Mouse (Mus musculus) G1E (cell line): ENCODE data around the gene Pde8a. TPM values are rescaled to one million over a fixed set of nuclear protein-coding genes. Genes with fewer than 3 reads are reported as not detected.

Experiments used
- ATAC-seq: 2 replicates; pipeline ENCODE4 v1.8.0; 2016; ENCODE audit warnings: mild to moderate bottlenecking; ENCODE audit not compliant: insufficient number of reproducible peaks, poor library complexity, low FRiP score, severe bottlenecking; ENCODE audit errors: extremely low read depth
- DNase-seq: peaks from one replicate; pipeline ENCODE4 v3.0.0; 2012; ENCODE audit warnings: low spot score
- H3K27me3 ChIP-seq: 2 replicates; pipeline ENCODE4 v1.6.1; 2012; ENCODE audit warnings: mild to moderate bottlenecking, low read length, inconsistent platforms; ENCODE audit not compliant: insufficient read depth
- H3K36me3 ChIP-seq: replicated peaks from 2 replicates; pipeline ENCODE3; 2012; ENCODE audit warnings: mild to moderate bottlenecking, inconsistent platforms
- H3K4me1 ChIP-seq: 2 replicates; pipeline ENCODE4 v1.6.1; 2012; ENCODE audit warnings: low read depth, low read length, inconsistent platforms, mixed read lengths; ENCODE audit not compliant: insufficient read depth
- H3K4me3 ChIP-seq: 2 replicates; pipeline ENCODE4 v1.5.1; 2012; ENCODE audit warnings: low read depth, mild to moderate bottlenecking, inconsistent platforms, low read length, moderate library complexity, mixed read lengths
- H3K9me3 ChIP-seq: replicated peaks from 2 replicates; pipeline ENCODE4 v1.6.1; 2012; ENCODE audit warnings: inconsistent platforms
- CTCF ChIP-seq: IDR thresholded peaks from 2 replicates; pipeline ENCODE4 v1.5.1; 2012; ENCODE audit warnings: low read depth, low read length, inconsistent platforms, mixed read lengths
- GATA1 ChIP-seq: IDR thresholded peaks from 2 replicates; pipeline ENCODE4 v1.6.1; 2012; ENCODE audit warnings: borderline replicate concordance, low read length, inconsistent platforms, mixed read lengths
- GATA2 ChIP-seq: IDR thresholded peaks from 2 replicates; pipeline ENCODE4 v1.6.1; 2012; ENCODE audit warnings: low read depth, low read length, inconsistent platforms, borderline replicate concordance
- POLR2AphosphoS5 ChIP-seq: IDR thresholded peaks from 2 replicates; pipeline ENCODE4 v1.6.1; 2012; ENCODE audit warnings: low read depth, low read length, inconsistent platforms; ENCODE audit not compliant: insufficient replicate concordance
- TAL1 ChIP-seq: conservative IDR thresholded peaks from 2 replicates; pipeline ENCODE4 v1.6.1; 2012; ENCODE audit warnings: low read depth, low read length, inconsistent platforms, mixed read lengths
- polyA plus RNA-seq: library from polyadenylated mRNA; stranded (reverse); fragments of >175 nt; gene quantifications from 2 replicates; pipeline ENCODE4 v1.2.3, GENCODE M21; 2012
- total RNA-seq, 2 experiments: library from RNA; stranded (forward) in 1 of 2; stranded (reverse) in 1 of 2; fragments of 200-1000 nt in 1 of 2; fragments of >200 nt in 1 of 2; fragmentation: Nextera tagmentation in 1 of 2; gene quantifications; 2 replicates each; pipeline ENCODE4 v1.2.3; 2014 to 2017

Pde8a gene
- total and polyA plus RNA-seq, 3 experiments = 0.05 TPM; not detected in 2

DNA sequence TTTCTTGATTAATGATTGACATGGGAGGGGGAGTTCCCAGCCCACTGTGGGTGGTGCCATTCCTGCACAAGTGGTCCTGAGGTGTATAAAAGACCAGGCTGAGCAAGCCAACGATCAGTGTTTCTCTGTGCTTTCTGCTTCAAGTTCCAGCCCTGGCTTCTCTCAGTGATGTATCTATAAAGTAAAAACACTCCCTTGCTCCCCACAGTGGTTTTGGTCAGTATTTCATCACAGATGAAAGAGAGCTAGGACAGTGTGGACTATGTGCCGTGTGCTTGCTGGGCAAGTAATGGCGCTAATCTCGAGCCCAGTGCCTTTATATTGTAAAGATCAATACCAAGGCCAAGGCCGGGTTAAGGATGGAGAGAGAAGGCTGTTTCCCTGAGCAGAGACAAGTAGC is 108.4 kb downstream of the Pde8a start:
- H3K36me3 ChIP-seq = peaks cover under 1% of the 10 kb centered on the region
- no peak for ATAC-seq

DNA sequence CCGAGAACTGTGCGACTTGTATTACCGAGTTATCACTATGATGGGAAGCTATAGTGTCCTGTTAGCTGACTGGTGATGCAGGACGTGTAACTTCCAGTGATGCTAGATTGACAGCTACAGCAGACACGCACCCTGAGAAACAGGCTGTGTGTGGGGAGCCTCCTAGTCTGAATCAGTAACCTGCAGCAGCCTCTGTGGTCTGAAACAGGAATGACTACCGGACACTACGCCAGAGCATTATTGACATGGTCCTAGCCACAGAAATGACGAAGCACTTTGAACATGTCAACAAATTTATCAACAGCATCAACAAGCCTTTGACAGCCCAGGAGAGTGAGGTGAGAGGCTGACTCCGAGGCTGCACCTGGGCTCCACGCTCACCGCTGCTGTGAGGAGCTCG is 112.6 kb downstream of the Pde8a start:
- H3K36me3 ChIP-seq = peaks cover 28% of the 10 kb centered on the region
- no peaks in the 10 kb centered on the region for H3K9me3 ChIP-seq

More for the DNA sequence above, 108.4 kb downstream of the Pde8a start:
- no peaks in the 10 kb centered on the region for H3K9me3 ChIP-seq
- peaks cover 13% of the 10 kb centered on the region for H3K27me3 ChIP-seq
- H3K4me1 ChIP-seq = peaks cover 5% of the 10 kb centered on the region; the same call in 1 of the 2 replicates
- TF ChIP-seq GATA2 (no peak), CTCF (no peak), POLR2AphosphoS5 (no peak), TAL1 (no peak)
- H3K4me3 ChIP-seq = no peak overlapping the region
- no peak for DNase-seq

DNA sequence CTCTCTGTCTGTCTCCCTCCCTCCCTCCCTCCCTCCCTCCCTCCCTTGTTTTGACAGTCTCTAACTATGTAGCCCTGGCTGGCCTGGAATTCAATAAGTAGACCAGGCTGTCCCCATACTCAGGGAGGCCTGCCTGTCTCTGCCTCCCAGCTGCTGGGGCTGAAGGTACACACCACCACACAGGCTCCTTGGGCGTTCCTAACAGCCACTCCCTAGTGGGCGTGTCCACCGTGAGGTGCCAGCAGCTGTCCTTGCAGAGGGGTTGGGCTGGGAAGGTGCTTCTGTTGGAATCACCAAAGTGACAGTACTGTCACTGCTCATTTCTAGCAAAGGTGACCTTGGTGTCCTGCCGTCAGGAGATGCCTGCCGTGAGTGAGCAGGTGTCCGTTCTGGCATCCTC is 113.5 kb downstream of the Pde8a start:
- peaks cover 35% of the 10 kb centered on the region for H3K36me3 ChIP-seq
- DNase-seq (no peak), ATAC-seq (no peak)
- H3K4me1 ChIP-seq = peaks cover 11% of the 10 kb centered on the region
- no peaks in the 10 kb centered on the region; the same call in 1 of the 2 replicates for H3K27me3 ChIP-seq
- TF ChIP-seq TAL1 (no peak), GATA2 (no peak), CTCF (no peak), GATA1 (no peak), POLR2AphosphoS5 (no peak)
- H3K4me3 ChIP-seq = no peak overlapping the region
- H3K9me3 ChIP-seq = no peaks in the 10 kb centered on the region

More for the DNA sequence above, 112.6 kb downstream of the Pde8a start:
- peaks cover 4% of the 10 kb centered on the region for H3K27me3 ChIP-seq
- peaks cover 11% of the 10 kb centered on the region for H3K4me1 ChIP-seq
- no peak for DNase-seq
- TF ChIP-seq CTCF = no peak
- no peak for TF ChIP-seq TAL1
- no peak for TF ChIP-seq GATA2
- TF ChIP-seq POLR2AphosphoS5 = no peak
- TF ChIP-seq GATA1 = no peak
- no peak overlapping the region for H3K4me3 ChIP-seq
- ATAC-seq = no peak

DNA sequence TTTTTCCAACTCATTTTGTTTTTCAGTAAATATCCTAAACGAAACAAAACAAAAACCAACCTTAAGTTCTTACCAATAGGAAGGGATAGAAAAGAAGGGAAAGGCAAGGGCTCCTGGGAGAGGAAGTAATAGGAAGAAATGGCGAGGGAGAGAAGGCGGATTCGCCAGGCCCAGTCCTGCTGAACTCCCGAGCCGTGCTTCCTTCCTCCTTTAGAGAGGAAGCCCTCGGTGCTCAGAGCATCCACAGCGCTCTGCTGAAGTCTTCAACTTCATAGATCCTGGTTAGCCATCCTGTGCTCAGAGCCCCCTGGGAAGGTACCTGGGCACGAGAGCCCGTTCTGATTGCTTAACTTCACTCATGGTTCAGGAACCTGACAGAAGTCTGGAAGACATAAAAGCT is 114.3 kb downstream of the Pde8a start:
- peaks cover 11% of the 10 kb centered on the region for H3K4me1 ChIP-seq
- no peaks in the 10 kb centered on the region; the same call in 1 of the 2 replicates for H3K27me3 ChIP-seq
- H3K9me3 ChIP-seq = no peaks in the 10 kb centered on the region
- peaks cover 41% of the 10 kb centered on the region for H3K36me3 ChIP-seq
- no peak for TF ChIP-seq TAL1
- no peak for TF ChIP-seq CTCF
- no peak for TF ChIP-seq POLR2AphosphoS5
- TF ChIP-seq GATA2 = no peak
- TF ChIP-seq GATA1 = no peak
- DNase-seq (no peak), ATAC-seq (no peak)
- H3K4me3 ChIP-seq = no peak overlapping the region

DNA sequence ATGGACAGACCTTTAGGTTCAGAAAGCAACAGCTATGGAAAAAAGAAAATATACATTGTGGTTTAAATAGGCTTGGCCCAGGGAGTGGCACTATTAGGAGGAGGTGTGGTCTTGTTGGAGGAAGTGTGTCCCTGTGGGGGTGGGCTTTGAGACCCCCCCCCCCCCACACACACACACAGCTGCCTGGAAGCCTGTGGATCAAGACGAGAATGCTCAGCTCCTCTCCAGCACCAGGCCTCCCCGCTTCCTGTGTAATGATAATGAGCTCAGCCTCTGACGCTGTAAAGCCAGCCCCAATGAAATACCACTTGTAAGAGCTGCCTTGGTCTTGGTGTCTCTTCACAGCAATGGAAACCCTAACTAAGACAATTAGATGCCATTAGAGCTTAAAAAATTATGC is 117.4 kb downstream of the Pde8a start:
- no peaks in the 10 kb centered on the region for H3K9me3 ChIP-seq
- ATAC-seq (no peak), DNase-seq (no peak)
- H3K4me1 ChIP-seq = peaks cover 16% of the 10 kb centered on the region
- H3K4me3 ChIP-seq = no peak overlapping the region
- H3K36me3 ChIP-seq = peaks cover 66% of the 10 kb centered on the region
- no peak for TF ChIP-seq POLR2AphosphoS5
- TF ChIP-seq GATA1 = no peak
- TF ChIP-seq CTCF = no peak
- no peak for TF ChIP-seq TAL1
- TF ChIP-seq GATA2 = no peak
- no peaks in the 10 kb centered on the region for H3K27me3 ChIP-seq

DNA sequence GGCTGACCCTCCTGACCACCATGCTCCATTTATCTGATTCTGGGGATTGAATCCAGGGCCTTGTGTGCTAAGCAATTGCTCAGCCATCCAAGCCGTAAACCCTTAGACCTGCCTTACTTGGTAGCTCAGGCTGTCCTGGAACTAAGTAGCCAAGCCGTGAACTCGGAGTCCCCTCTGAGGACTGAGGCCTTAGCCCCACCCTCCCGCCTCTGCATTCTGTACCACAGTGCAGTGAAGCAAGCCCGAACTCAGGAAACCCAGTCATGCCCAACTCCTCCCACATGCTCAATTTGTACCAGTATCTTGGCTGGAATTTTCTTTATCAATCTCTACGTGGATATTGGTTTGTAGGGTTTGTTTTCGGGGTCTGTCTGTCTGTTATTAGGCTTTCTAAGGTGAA is 118.5 kb downstream of the Pde8a start:
- no peak for TF ChIP-seq POLR2AphosphoS5
- no peak for TF ChIP-seq CTCF
- TF ChIP-seq GATA2 = no peak
- no peak for TF ChIP-seq GATA1
- no peak for TF ChIP-seq TAL1
- H3K27me3 ChIP-seq = no peaks in the 10 kb centered on the region
- H3K36me3 ChIP-seq = peaks cover 76% of the 10 kb centered on the region
- no peak for ATAC-seq
- H3K4me3 ChIP-seq = no peak overlapping the region
- no peak for DNase-seq
- peaks cover 10% of the 10 kb centered on the region for H3K4me1 ChIP-seq
- no peaks in the 10 kb centered on the region for H3K9me3 ChIP-seq
